Mouse (Mus musculus): ENCODE measurements around the gene Pacrg. TPM values are rescaled to one million over a fixed set of nuclear protein-coding genes. Genes with fewer than 3 reads are reported as not detected.

The Pacrg gene
- polyA plus RNA-seq, 1 experiment from 2014 or later: 1.3 TPM

GRCm38 (mm10) chr17:10465467-10465866 lies 374.6 kb downstream of the Pacrg start:
- no peak overlapping the region for H3K4me3 ChIP-seq (ENCODE audit: low read depth, low read length)
- no peak overlapping the region for H3K27ac ChIP-seq (ENCODE audit: low read depth, low read length)
- H3K36me3 ChIP-seq (ENCODE audit: control insufficient read depth, insufficient read depth, low read length): no peaks in the 10 kb centered on the region
- H3K9me3 ChIP-seq (replicated peaks; ENCODE audit: control insufficient read depth, low read length): 0 out of 2 replicates have a peak, but pooled peaks cover 2% of the 10 kb centered on the region
- ATAC-seq (replicated peaks; ENCODE audit: insufficient number of reproducible peaks, low FRiP score, low TSS enrichment): no peak
- 79% methylated on average over 6 of the region's 6 CpGs for WGBS (ENCODE audit: insufficient replicate concordance)
- no peaks in the 10 kb centered on the region for H3K4me1 ChIP-seq (ENCODE audit: control insufficient read depth, insufficient read depth, low read length)
- H3K4me2 ChIP-seq: no peak overlapping the region
- no peak overlapping the region for H3K9ac ChIP-seq (ENCODE audit: low read depth, low read length)
- no peaks in the 10 kb centered on the region for H3K27me3 ChIP-seq (ENCODE audit: control insufficient read depth, insufficient read depth, low read length)

- H3K27ac ChIP-seq (ENCODE audit: low read depth, low read length): no peak overlapping the region
- WGBS (ENCODE audit: insufficient replicate concordance): 83% methylated on average over 3 of the region's 3 CpGs
- no peak for ATAC-seq (replicated peaks; ENCODE audit: insufficient number of reproducible peaks, low FRiP score, low TSS enrichment)
Measured at GRCm38 (mm10) chr17:10464700-10465099, 375.4 kb downstream of the Pacrg start.

GRCm38 (mm10) chr17:10463626-10464025 lies 376.5 kb downstream of the Pacrg start:
- Histone ChIP-seq H3K27ac (ENCODE audit: low read depth, low read length) (no peak overlapping the region), H3K4me2 (no peak overlapping the region), H3K4me1 (ENCODE audit: control insufficient read depth, insufficient read depth, low read length) (no peaks in the 10 kb centered on the region), H3K9me3 (replicated peaks; ENCODE audit: control insufficient read depth, low read length) (0 out of 2 replicates have a peak, but pooled peaks cover 2% of the 10 kb centered on the region), H3K36me3 (ENCODE audit: control insufficient read depth, insufficient read depth, low read length) (no peaks in the 10 kb centered on the region), H3K4me3 (ENCODE audit: low read depth, low read length) (no peak overlapping the region), H3K27me3 (ENCODE audit: control insufficient read depth, insufficient read depth, low read length) (no peaks in the 10 kb centered on the region), H3K9ac (ENCODE audit: low read depth, low read length) (no peak overlapping the region)
- 88% methylated on average over 3 of the region's 3 CpGs for WGBS (ENCODE audit: insufficient replicate concordance)
- no peak for ATAC-seq (replicated peaks; ENCODE audit: insufficient number of reproducible peaks, low FRiP score, low TSS enrichment)

More at GRCm38 (mm10) chr17:10464700-10465099, 375.4 kb downstream of the Pacrg start:
- Histone ChIP-seq H3K4me1 (ENCODE audit: control insufficient read depth, insufficient read depth, low read length) (no peaks in the 10 kb centered on the region), H3K27me3 (ENCODE audit: control insufficient read depth, insufficient read depth, low read length) (no peaks in the 10 kb centered on the region), H3K4me2 (no peak overlapping the region), H3K9me3 (replicated peaks; ENCODE audit: control insufficient read depth, low read length) (0 out of 2 replicates have a peak, but pooled peaks cover 2% of the 10 kb centered on the region), H3K9ac (ENCODE audit: low read depth, low read length) (no peak overlapping the region), H3K4me3 (ENCODE audit: low read depth, low read length) (no peak overlapping the region), H3K36me3 (ENCODE audit: control insufficient read depth, insufficient read depth, low read length) (no peaks in the 10 kb centered on the region)

GRCm38 (mm10) chr17:10460916-10461315 lies 379.2 kb downstream of the Pacrg start:
- 87% methylated on average over 4 of the region's 4 CpGs for WGBS (ENCODE audit: insufficient replicate concordance)
- ATAC-seq (replicated peaks; ENCODE audit: insufficient number of reproducible peaks, low FRiP score, low TSS enrichment): no peak

GRCm38 (mm10) chr17:10458743-10459142 lies 381.4 kb downstream of the Pacrg start:
- Histone ChIP-seq H3K27ac (ENCODE audit: low read depth, low read length) (no peak overlapping the region), H3K4me3 (ENCODE audit: low read depth, low read length) (no peak overlapping the region), H3K4me2 (no peak overlapping the region), H3K36me3 (ENCODE audit: control insufficient read depth, insufficient read depth, low read length) (no peaks in the 10 kb centered on the region), H3K27me3 (ENCODE audit: control insufficient read depth, insufficient read depth, low read length) (no peaks in the 10 kb centered on the region), H3K9me3 (replicated peaks; ENCODE audit: control insufficient read depth, low read length) (0 out of 2 replicates have a peak, but pooled peaks cover 2% of the 10 kb centered on the region), H3K4me1 (ENCODE audit: control insufficient read depth, insufficient read depth, low read length) (0 out of 2 replicates have a peak, but pooled peaks cover 3% of the 10 kb centered on the region), H3K9ac (ENCODE audit: low read depth, low read length) (no peak overlapping the region)
- no peak for ATAC-seq (replicated peaks; ENCODE audit: insufficient number of reproducible peaks, low FRiP score, low TSS enrichment)

More at GRCm38 (mm10) chr17:10460916-10461315, 379.2 kb downstream of the Pacrg start:
- Histone ChIP-seq H3K4me3 (ENCODE audit: low read depth, low read length) (no peak overlapping the region), H3K27me3 (ENCODE audit: control insufficient read depth, insufficient read depth, low read length) (no peaks in the 10 kb centered on the region), H3K36me3 (ENCODE audit: control insufficient read depth, insufficient read depth, low read length) (no peaks in the 10 kb centered on the region), H3K4me1 (ENCODE audit: control insufficient read depth, insufficient read depth, low read length) (0 out of 2 replicates have a peak, but pooled peaks cover 3% of the 10 kb centered on the region), H3K9me3 (replicated peaks; ENCODE audit: control insufficient read depth, low read length) (0 out of 2 replicates have a peak, but pooled peaks cover 2% of the 10 kb centered on the region), H3K4me2 (no peak overlapping the region), H3K27ac (ENCODE audit: low read depth, low read length) (no peak overlapping the region), H3K9ac (ENCODE audit: low read depth, low read length) (no peak overlapping the region)

GRCm38 (mm10) chr17:10456409-10456808 lies 383.7 kb downstream of the Pacrg start:
- no peak for ATAC-seq (replicated peaks; ENCODE audit: insufficient number of reproducible peaks, low FRiP score, low TSS enrichment)
- Histone ChIP-seq H3K36me3 (ENCODE audit: control insufficient read depth, insufficient read depth, low read length) (no peaks in the 10 kb centered on the region), H3K9me3 (replicated peaks; ENCODE audit: control insufficient read depth, low read length) (0 out of 2 replicates have a peak, but pooled peaks cover 2% of the 10 kb centered on the region), H3K27me3 (ENCODE audit: control insufficient read depth, insufficient read depth, low read length) (no peaks in the 10 kb centered on the region), H3K4me2 (no peak overlapping the region), H3K4me1 (ENCODE audit: control insufficient read depth, insufficient read depth, low read length) (0 out of 2 replicates have a peak, but pooled peaks cover 5% of the 10 kb centered on the region), H3K9ac (ENCODE audit: low read depth, low read length) (no peak overlapping the region), H3K4me3 (ENCODE audit: low read depth, low read length) (no peak overlapping the region), H3K27ac (ENCODE audit: low read depth, low read length) (no peak overlapping the region)
- 78% methylated on average over 4 of the region's 4 CpGs for WGBS (ENCODE audit: insufficient replicate concordance)

GRCm38 (mm10) chr17:10455961-10456360 lies 384.1 kb downstream of the Pacrg start:
- Histone ChIP-seq H3K27ac (ENCODE audit: low read depth, low read length) (no peak overlapping the region), H3K4me2 (no peak overlapping the region), H3K36me3 (ENCODE audit: control insufficient read depth, insufficient read depth, low read length) (no peaks in the 10 kb centered on the region), H3K4me3 (ENCODE audit: low read depth, low read length) (no peak overlapping the region), H3K9me3 (replicated peaks; ENCODE audit: control insufficient read depth, low read length) (0 out of 2 replicates have a peak, but pooled peaks cover 2% of the 10 kb centered on the region), H3K27me3 (ENCODE audit: control insufficient read depth, insufficient read depth, low read length) (no peaks in the 10 kb centered on the region), H3K9ac (ENCODE audit: low read depth, low read length) (no peak overlapping the region), H3K4me1 (ENCODE audit: control insufficient read depth, insufficient read depth, low read length) (0 out of 2 replicates have a peak, but pooled peaks cover 8% of the 10 kb centered on the region)
- ATAC-seq (replicated peaks; ENCODE audit: insufficient number of reproducible peaks, low FRiP score, low TSS enrichment): no peak
- 82% methylated on average over 7 of the region's 7 CpGs for WGBS (ENCODE audit: insufficient replicate concordance)

- no peak overlapping the region for H3K4me2 ChIP-seq
- peaks cover 17% of the 10 kb centered on the region for H3K4me1 ChIP-seq (ENCODE audit: control insufficient read depth, insufficient read depth, low read length)
- no peak overlapping the region for H3K9ac ChIP-seq (ENCODE audit: low read depth, low read length)
- no peaks in the 10 kb centered on the region for H3K9me3 ChIP-seq (replicated peaks; ENCODE audit: control insufficient read depth, low read length)
- no peaks in the 10 kb centered on the region for H3K36me3 ChIP-seq (ENCODE audit: control insufficient read depth, insufficient read depth, low read length)
- H3K27me3 ChIP-seq (ENCODE audit: control insufficient read depth, insufficient read depth, low read length): no peaks in the 10 kb centered on the region
- H3K4me3 ChIP-seq (ENCODE audit: low read depth, low read length): no peak overlapping the region
- H3K27ac ChIP-seq (ENCODE audit: low read depth, low read length): no peak overlapping the region
- WGBS (ENCODE audit: insufficient replicate concordance): 83% methylated on average over 8 of the region's 8 CpGs
- no peak for ATAC-seq (replicated peaks; ENCODE audit: insufficient number of reproducible peaks, low FRiP score, low TSS enrichment)
Measured at GRCm38 (mm10) chr17:10454406-10454805, 385.7 kb downstream of the Pacrg start.

- H3K9me3 ChIP-seq (replicated peaks; ENCODE audit: control insufficient read depth, low read length): no peaks in the 10 kb centered on the region
- 90% methylated on average over 3 of the region's 3 CpGs for WGBS (ENCODE audit: insufficient replicate concordance)
- no peak overlapping the region for H3K27ac ChIP-seq (ENCODE audit: low read depth, low read length)
- H3K9ac ChIP-seq (ENCODE audit: low read depth, low read length): no peak overlapping the region
- no peak overlapping the region for H3K4me3 ChIP-seq (ENCODE audit: low read depth, low read length)
- H3K4me1 ChIP-seq (ENCODE audit: control insufficient read depth, insufficient read depth, low read length): peaks cover 21% of the 10 kb centered on the region
- H3K36me3 ChIP-seq (ENCODE audit: control insufficient read depth, insufficient read depth, low read length): no peaks in the 10 kb centered on the region
- no peaks in the 10 kb centered on the region for H3K27me3 ChIP-seq (ENCODE audit: control insufficient read depth, insufficient read depth, low read length)
- no peak for ATAC-seq (replicated peaks; ENCODE audit: insufficient number of reproducible peaks, low FRiP score, low TSS enrichment)
- no peak overlapping the region for H3K4me2 ChIP-seq
Measured at GRCm38 (mm10) chr17:10452801-10453200, 387.3 kb downstream of the Pacrg start.
